Mouse (Mus musculus) brain, embryonic 14.5 days (tissue): ENCODE measurements at regions not wholly inside any gene's neighbourhood (a gene's known extent, or its start where the extent isn't known, plus 50 kb on each side); places are given as distances from the start of the nearest gene placed in this dataset.

Experiments used
- DNase-seq: peaks from one replicate; pipeline ENCODE4 v3.0.0-alpha.2; 2011; ENCODE audit warnings: low read depth
- CTCF ChIP-seq: fragments of 200-500 bp; IDR thresholded peaks from 2 replicates; pipeline ENCODE4 v1.5.1; 2012; ENCODE audit warnings: inconsistent platforms, mild to moderate bottlenecking, moderate library complexity, borderline replicate concordance; ENCODE audit not compliant: insufficient read depth, insufficient read length; ENCODE audit errors: extremely low read depth
- POLR2A ChIP-seq: fragments of 200-500 bp; IDR thresholded peaks from 2 replicates; pipeline ENCODE4 v1.6.1; 2012; ENCODE audit warnings: mild to moderate bottlenecking, inconsistent platforms, borderline replicate concordance; ENCODE audit not compliant: poor library complexity, insufficient read depth, insufficient read length, severe bottlenecking; ENCODE audit errors: extremely low read depth

DNA sequence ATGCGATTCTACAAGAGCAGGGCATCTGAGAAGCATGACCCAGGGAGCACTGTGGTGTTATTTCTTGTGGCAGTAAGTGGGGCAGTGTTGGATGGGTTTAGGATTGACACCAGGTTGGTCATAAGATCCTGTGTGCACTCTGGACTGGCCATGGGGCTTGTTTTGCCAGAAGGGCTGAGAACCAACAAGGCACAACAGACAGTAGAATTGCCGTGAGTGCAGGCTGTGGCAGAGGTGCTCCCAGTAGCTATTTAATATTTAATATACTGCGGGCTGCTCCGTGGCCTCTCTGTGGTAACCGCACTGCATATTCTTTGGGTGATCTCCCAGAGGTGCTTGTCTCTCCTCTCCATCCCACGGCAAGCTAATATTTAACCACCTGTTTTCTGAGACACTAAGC lies 88.5 kb downstream of the 4930426L09Rik start:
- TF ChIP-seq CTCF (no peak), POLR2A (no peak)
- no peak for DNase-seq

DNA sequence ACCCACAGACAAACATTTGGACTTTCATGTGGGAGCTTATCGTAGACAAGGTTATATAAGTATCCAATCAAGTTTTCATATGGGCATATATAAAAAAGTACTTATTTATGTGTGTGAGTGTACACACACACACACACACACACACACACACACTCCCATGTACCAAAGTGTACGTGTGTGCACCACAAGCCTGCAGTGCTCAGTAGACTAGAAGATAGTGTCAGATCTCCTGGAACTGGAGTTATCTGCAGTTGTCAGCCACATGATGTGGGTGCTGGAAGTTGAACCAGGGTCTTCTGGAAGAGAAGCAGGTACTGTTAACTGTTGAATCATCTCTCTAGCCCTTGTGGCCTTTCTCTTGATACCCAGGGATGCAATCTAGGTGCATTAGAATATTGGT lies 99.7 kb upstream of the Armc3 start:
- DNase-seq, result no peak
- TF ChIP-seq POLR2A (no peak), CTCF (no peak)

DNA sequence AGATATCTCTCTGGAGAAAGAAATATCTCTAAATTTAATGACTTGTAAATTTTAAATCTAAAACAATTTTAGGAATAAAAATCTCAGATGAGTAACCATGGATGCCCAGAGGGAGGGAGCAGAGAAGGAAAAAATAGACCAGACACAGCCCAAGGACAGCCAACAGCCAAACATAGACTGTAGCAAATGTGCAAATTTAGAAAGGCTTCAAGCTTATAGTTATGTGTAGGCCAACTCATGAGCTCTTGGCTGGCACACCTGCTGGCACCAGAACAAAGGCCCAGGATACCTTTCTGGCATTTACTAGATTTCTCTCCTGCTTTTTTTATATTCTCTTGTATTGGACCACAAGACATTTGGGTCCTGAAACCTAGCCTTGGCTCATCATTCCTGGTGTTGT lies 90.3 kb upstream of the Armc3 start:
- no peak for TF ChIP-seq POLR2A
- no peak for TF ChIP-seq CTCF
- no peak for DNase-seq

DNA sequence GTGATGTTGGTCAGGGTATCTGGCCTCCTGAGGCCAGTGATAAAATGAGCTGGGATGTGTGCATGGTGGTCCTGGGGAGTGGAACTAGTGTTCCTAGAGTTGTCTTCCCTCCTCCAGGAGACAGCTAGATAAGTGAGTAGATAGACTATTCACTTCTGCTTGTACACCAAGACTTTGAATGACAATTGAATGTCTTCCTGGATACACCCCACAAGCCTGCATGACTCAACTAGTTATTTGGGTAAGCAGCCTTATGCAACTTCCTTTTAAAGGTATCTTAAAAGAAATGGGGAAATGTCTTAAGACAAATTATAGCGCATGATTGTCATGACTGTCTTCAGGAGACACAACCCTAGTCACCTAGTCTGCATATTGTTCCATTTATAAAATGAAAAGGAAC lies 79.2 kb upstream of the Armc3 start:
- DNase-seq, result no peak
- TF ChIP-seq POLR2A (no peak), CTCF (no peak)

DNA sequence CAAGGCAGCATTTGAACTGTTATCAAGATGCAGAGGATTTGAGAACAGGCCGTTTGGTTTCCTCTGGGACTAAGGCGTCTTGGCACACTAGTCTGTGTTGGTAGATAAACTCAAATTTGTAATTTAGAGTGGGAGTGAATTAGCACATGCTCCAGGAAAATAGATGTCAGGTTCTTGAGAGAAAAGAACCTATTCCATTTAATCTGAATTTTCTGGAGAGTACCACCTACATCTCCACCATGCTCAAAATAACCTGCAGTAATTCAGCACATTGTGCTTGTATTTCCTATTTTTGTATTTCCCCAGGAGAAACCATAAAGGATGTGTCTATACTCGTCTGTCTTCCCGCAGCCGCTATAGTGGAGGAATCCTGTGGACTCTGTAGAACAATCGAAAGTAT lies 66.2 kb upstream of the Armc3 start:
- TF ChIP-seq CTCF (no peak), POLR2A (no peak)

DNA sequence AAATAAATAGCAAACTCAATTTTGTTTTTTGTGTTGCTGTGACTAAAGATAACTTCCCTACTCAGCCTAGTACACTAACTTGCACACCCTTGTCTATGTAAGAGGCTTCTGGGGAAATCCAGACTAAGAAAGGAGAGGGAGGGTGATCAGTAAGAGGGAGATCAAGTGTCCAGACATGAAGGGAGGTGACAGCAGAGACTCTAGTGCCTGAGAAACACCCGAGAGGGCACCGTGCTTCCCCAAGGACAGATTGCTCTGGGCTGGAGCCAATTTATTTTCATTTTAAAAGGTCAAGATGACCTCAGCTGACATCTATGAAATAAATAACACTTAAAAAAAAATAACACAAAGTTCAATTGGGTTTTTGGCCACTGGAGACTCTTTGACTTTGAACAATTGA lies 56.5 kb upstream of the Armc3 start:
- no peak for TF ChIP-seq POLR2A
- TF ChIP-seq CTCF, result no peak
- DNase-seq, result no peak

More for the DNA sequence above, 66.2 kb upstream of the Armc3 start:
- no peak for DNase-seq

DNA sequence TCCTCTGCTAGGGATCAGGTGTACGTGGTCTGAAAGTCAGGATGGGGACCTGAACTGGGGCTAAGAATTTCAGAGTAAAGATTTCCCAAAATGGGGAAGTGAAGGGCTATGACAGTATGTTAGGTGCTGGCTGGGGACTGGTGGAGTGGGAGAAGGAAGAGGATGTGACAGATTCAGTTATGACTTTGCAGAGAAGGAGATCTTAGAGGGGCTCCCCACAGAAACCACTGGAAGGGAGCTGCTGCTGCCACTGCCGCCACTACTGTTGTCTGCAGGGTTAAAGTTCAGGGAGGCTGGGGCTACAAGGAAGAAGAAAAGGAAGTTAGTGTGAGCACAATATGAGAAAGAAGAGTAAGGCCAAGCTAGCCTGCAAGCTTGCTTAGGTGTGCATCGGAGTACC lies 53.7 kb upstream of the Armc3 start:
- TF ChIP-seq POLR2A, result no peak
- no peak for TF ChIP-seq CTCF
- DNase-seq, result no peak

DNA sequence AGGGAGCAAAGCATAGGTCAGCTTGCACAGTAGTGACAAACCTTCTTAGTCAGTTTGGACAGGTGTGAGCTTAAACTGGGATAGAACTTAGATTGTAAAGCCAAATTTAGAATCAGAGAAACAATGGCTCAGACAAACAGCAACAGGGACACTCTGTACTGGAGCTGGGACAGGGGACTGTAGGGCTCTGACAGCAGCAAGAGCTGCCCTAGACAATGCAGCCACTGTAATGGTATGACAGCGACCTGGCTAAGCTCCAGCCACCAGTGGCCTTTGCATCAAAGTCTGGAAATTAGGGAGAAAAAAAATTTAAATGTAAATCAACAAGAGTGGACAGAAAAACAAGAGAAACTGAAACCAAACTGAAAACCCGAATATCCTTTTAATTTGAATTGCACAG lies 53.2 kb upstream of the Armc3 start:
- DNase-seq, result peak; percentile 64
- no peak for TF ChIP-seq CTCF
- TF ChIP-seq POLR2A, result no peak

DNA sequence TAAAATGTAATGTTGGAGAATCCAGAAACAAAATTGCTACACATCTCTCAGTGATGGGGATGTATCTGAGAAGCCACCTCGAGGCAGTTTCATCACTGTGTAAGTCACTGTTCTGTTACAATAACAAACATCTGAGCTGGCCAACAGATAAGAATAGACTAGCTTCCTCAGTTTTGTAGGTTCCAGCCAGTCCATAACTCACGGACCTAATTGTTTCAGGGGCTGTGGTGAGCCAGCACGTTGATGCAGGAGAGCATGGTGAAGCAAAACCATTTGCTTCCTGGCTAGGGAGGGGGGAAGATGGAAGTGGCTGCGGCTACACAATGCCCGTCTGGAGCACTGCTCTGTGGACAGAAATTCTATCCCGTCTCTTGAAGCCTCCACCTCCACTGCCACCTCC lies 52.8 kb upstream of the Armc3 start:
- TF ChIP-seq POLR2A, result no peak

GRCm38 (mm10) chr2:19148812-19149211 lies 50.3 kb upstream of the Armc3 start:
- peak; percentile 70 for DNase-seq
- TF ChIP-seq CTCF, result no peak
- no peak for TF ChIP-seq POLR2A

More for the DNA sequence above, 52.8 kb upstream of the Armc3 start:
- DNase-seq, result no peak
